Mouse (Mus musculus): ENCODE measurements around the gene Tlr13. TPM values are rescaled to one million over a fixed set of nuclear protein-coding genes. Genes with fewer than 3 reads are reported as not detected.
A peak's percentile ranks its signal among the peaks of the same experiment; 100 is the strongest.
"Not testable (repeated sequence)": the region's sequence is repeated elsewhere in the genome, so short reads cannot be mapped to it uniquely, and the experiment has no call there.

The Tlr13 gene
- polyA plus RNA-seq, 1 experiment from 2014 or later, result 0.37 TPM

GRCm38 (mm10) chrX:106187737-106188136 is 44.7 kb downstream of the Tlr13 start:
- peak overlapping the region; percentile 47 for H3K4me3 ChIP-seq
- 28% methylated on average over 12 of the region's 12 CpGs for WGBS
- H3K4me2 ChIP-seq (replicated peaks), result peak overlapping the region; percentile 67
- no peak for ATAC-seq (ENCODE audit: low FRiP score)
- H3K27me3 ChIP-seq, result no peaks in the 10 kb centered on the region
- no peaks in the 10 kb centered on the region for H3K9me3 ChIP-seq (replicated peaks)
- H3K36me3 ChIP-seq, result no peaks in the 10 kb centered on the region
- H3K9ac ChIP-seq, result peak overlapping the region; percentile 53
- peak overlapping the region; percentile 66 for H3K27ac ChIP-seq
- H3K4me1 ChIP-seq, result peaks cover 12% of the 10 kb centered on the region

- Histone ChIP-seq H3K36me3 (0 out of 2 replicates have a peak, but pooled peaks cover 5% of the 10 kb centered on the region), H3K9me3 (replicated peaks) (no peaks in the 10 kb centered on the region), H3K4me2 (replicated peaks) (peak overlapping the region; percentile 67), H3K4me3 (peak overlapping the region; percentile 47; the same call in 1 of the 2 replicates), H3K9ac (no peak overlapping the region), H3K4me1 (peaks cover 12% of the 10 kb centered on the region), H3K27me3 (no peaks in the 10 kb centered on the region), H3K27ac (no peak overlapping the region)
- WGBS, result 59% methylated on average over 5 of the region's 5 CpGs
- no peak for ATAC-seq (ENCODE audit: low FRiP score)
Observed at GRCm38 (mm10) chrX:106189356-106189755, 46.4 kb downstream of the Tlr13 start.

GRCm38 (mm10) chrX:106190091-106190490 is 47.1 kb downstream of the Tlr13 start:
- Histone ChIP-seq H3K4me1 (peaks cover 12% of the 10 kb centered on the region), H3K27me3 (no peaks in the 10 kb centered on the region), H3K4me3 (no peak overlapping the region), H3K9ac (no peak overlapping the region), H3K27ac (no peak overlapping the region), H3K9me3 (replicated peaks) (no peaks in the 10 kb centered on the region), H3K4me2 (replicated peaks) (peak overlapping the region; percentile 24), H3K36me3 (peaks cover 8% of the 10 kb centered on the region; the same call in 1 of the 2 replicates)
- 40% methylated on average over 4 of the region's 4 CpGs for WGBS
- ATAC-seq (ENCODE audit: low FRiP score), result no peak

- not testable (repeated sequence) for ATAC-seq (ENCODE audit: low FRiP score); H3K4me1 ChIP-seq; H3K9ac ChIP-seq; H3K9me3 ChIP-seq (replicated peaks); H3K4me3 ChIP-seq; H3K27ac ChIP-seq; H3K4me2 ChIP-seq (replicated peaks); H3K27me3 ChIP-seq
- WGBS, result 91% methylated on average over 6 of the region's 6 CpGs
- H3K36me3 ChIP-seq, result peaks cover 15% of the 10 kb centered on the region; the same call in 1 of the 2 replicates
Observed at GRCm38 (mm10) chrX:106194361-106194760, 51.4 kb downstream of the Tlr13 start.

GRCm38 (mm10) chrX:106197308-106197707 is 54.3 kb downstream of the Tlr13 start:
- no peak for ATAC-seq (ENCODE audit: low FRiP score)
- H3K4me3 ChIP-seq, result no peak overlapping the region
- 67% methylated on average over 5 of the region's 5 CpGs for WGBS
- no peak overlapping the region for H3K4me2 ChIP-seq (replicated peaks)
- H3K27ac ChIP-seq, result no peak overlapping the region
- H3K9ac ChIP-seq, result no peak overlapping the region
- H3K9me3 ChIP-seq (replicated peaks), result no peaks in the 10 kb centered on the region
- peaks cover 29% of the 10 kb centered on the region; the same call in 1 of the 2 replicates for H3K36me3 ChIP-seq
- no peaks in the 10 kb centered on the region for H3K4me1 ChIP-seq
- no peaks in the 10 kb centered on the region for H3K27me3 ChIP-seq

- H3K4me3 ChIP-seq, result no peak overlapping the region
- H3K36me3 ChIP-seq, result peaks cover 36% of the 10 kb centered on the region; the same call in 1 of the 2 replicates
- no peak overlapping the region for H3K4me2 ChIP-seq (replicated peaks)
- no peak for ATAC-seq (ENCODE audit: low FRiP score)
- no peaks in the 10 kb centered on the region for H3K9me3 ChIP-seq (replicated peaks)
- no peaks in the 10 kb centered on the region for H3K4me1 ChIP-seq
- no peak overlapping the region for H3K27ac ChIP-seq
- H3K9ac ChIP-seq, result no peak overlapping the region
- 83% methylated on average over 5 of the region's 5 CpGs for WGBS
- no peaks in the 10 kb centered on the region for H3K27me3 ChIP-seq
Observed at GRCm38 (mm10) chrX:106198904-106199303, 55.9 kb downstream of the Tlr13 start.

GRCm38 (mm10) chrX:106209100-106209499 is 66.1 kb downstream of the Tlr13 start:
- no peak overlapping the region for H3K27ac ChIP-seq
- H3K4me2 ChIP-seq (replicated peaks), result no peak overlapping the region
- WGBS, result 89% methylated on average over 2 of the region's 2 CpGs
- no peaks in the 10 kb centered on the region for H3K4me1 ChIP-seq
- H3K9ac ChIP-seq, result no peak overlapping the region
- no peaks in the 10 kb centered on the region for H3K27me3 ChIP-seq
- no peaks in the 10 kb centered on the region for H3K9me3 ChIP-seq (replicated peaks)
- no peaks in the 10 kb centered on the region for H3K36me3 ChIP-seq
- no peak for ATAC-seq (ENCODE audit: low FRiP score)
- H3K4me3 ChIP-seq, result no peak overlapping the region

Other genes with a start within 250 kb of the Tlr13 start
- gene Atrx, start 213.8 kb upstream of the Tlr13 start, polyA plus RNA-seq (2016; fragmentation: Nextera tagmentation; extraction: Ambion mirVana), result 222 and 249 TPM in 2 replicates
- gene Magt1, start 131.3 kb upstream of the Tlr13 start, polyA plus RNA-seq (2016; fragmentation: Nextera tagmentation; extraction: Ambion mirVana), result 46.5 and 49.9 TPM in 2 replicates
- 285 and 293 TPM in 2 replicates for gene Cox7b, start 127.5 kb upstream of the Tlr13 start, polyA plus RNA-seq (2016; fragmentation: Nextera tagmentation; extraction: Ambion mirVana)
- 29.1 and 30.2 TPM in 2 replicates for gene Atp7a, start 115.9 kb upstream of the Tlr13 start, polyA plus RNA-seq (2016; fragmentation: Nextera tagmentation; extraction: Ambion mirVana)
- 290 and 293 TPM in 2 replicates for gene Pgk1, start 43.9 kb downstream of the Tlr13 start, polyA plus RNA-seq (2016; fragmentation: Nextera tagmentation; extraction: Ambion mirVana)
- gene Taf9b, start 78.0 kb downstream of the Tlr13 start, polyA plus RNA-seq (2016; fragmentation: Nextera tagmentation; extraction: Ambion mirVana), result 13.8 and 13.9 TPM in 2 replicates
- gene Fnd3c2, start 112.2 kb downstream of the Tlr13 start, polyA plus RNA-seq (2016; fragmentation: Nextera tagmentation; extraction: Ambion mirVana), result not detected in 2 replicates